Mouse (Mus musculus) stomach, postnatal 0 days (tissue): ENCODE measurements around the gene Sstr5.

ENCODE experiments used
- CTCF ChIP-seq: IDR thresholded peaks from 2 replicates; pipeline ENCODE4 v1.5.1; 2016; ENCODE audit warnings: antibody characterized with exemption, low read depth, mild to moderate bottlenecking, moderate library complexity
- EP300 ChIP-seq: optimal IDR thresholded peaks from 2 replicates; pipeline ENCODE3; 2016; ENCODE audit warnings: antibody characterized with exemption

DNA sequence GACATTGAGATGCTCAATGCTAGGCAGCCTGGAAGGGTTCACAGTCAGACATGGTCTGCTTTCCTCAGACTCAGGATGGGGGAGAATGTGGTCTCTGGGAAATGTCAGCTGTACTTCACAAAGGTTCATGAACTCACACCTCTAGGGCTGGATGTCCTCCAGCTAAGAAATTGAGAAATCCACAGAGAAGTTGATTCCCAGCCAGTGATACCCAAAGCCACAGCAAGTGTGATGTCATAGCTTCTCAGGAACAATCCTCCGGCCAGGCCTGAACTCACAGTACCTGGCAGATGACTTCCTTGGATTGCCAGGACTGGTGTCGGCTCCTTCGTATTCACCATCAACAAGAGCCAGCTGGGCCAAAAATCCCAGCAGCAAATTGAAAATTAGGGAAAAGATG is 51.2 kb downstream of the Sstr5 start:
- no peak for TF ChIP-seq CTCF
- no peak for TF ChIP-seq EP300
